Mouse (Mus musculus): Measurements from ENCODE around the gene Ecel1. TPM values are rescaled to one million over a fixed set of nuclear protein-coding genes. Genes with fewer than 3 reads are reported as not detected.

Gene Ecel1
- polyA plus RNA-seq, 1 experiment from 2014 or later: 0.94 TPM

- Histone ChIP-seq H3K27me3 (ENCODE audit: insufficient read depth, low read length) (peaks cover 46% of the 10 kb centered on the region), H3K27ac (ENCODE audit: low read length) (no peak overlapping the region), H3K4me3 (ENCODE audit: low read length) (no peak overlapping the region), H3K4me1 (ENCODE audit: insufficient read depth, low read length) (peaks cover 27% of the 10 kb centered on the region), H3K9ac (replicated peaks; ENCODE audit: low read length) (no peak overlapping the region), H3K4me2 (replicated peaks; ENCODE audit: low read depth, low read length) (peak overlapping the region; percentile 28), H3K36me3 (ENCODE audit: insufficient read depth, low read length) (no peaks in the 10 kb centered on the region), H3K9me3 (ENCODE audit: low read length) (no peaks in the 10 kb centered on the region)
- WGBS: 23% methylated on average over 28 of the region's 28 CpGs
- ATAC-seq (ENCODE audit: low FRiP score, low TSS enrichment): peak; percentile 37; the same call in 1 of the 2 replicates
Measured at GRCm38 (mm10) chr1:87174006-87174955, 18.0 kb upstream of the Ecel1 start.

GRCm38 (mm10) chr1:87172316-87172715 is 16.0 kb upstream of the Ecel1 start:
- H3K36me3 ChIP-seq (ENCODE audit: insufficient read depth, low read length): no peaks in the 10 kb centered on the region
- H3K9me3 ChIP-seq (ENCODE audit: low read length): no peaks in the 10 kb centered on the region
- WGBS: 36% methylated on average over 9 of the region's 9 CpGs
- no peak overlapping the region for H3K4me3 ChIP-seq (ENCODE audit: low read length)
- H3K27ac ChIP-seq (ENCODE audit: low read length): no peak overlapping the region
- no peak for ATAC-seq (ENCODE audit: low FRiP score, low TSS enrichment)
- no peak overlapping the region for H3K9ac ChIP-seq (replicated peaks; ENCODE audit: low read length)
- peaks cover 55% of the 10 kb centered on the region for H3K27me3 ChIP-seq (ENCODE audit: insufficient read depth, low read length)
- no peak overlapping the region for H3K4me2 ChIP-seq (replicated peaks; ENCODE audit: low read depth, low read length)
- H3K4me1 ChIP-seq (ENCODE audit: insufficient read depth, low read length): peaks cover 27% of the 10 kb centered on the region

GRCm38 (mm10) chr1:87171312-87171711 is 15.0 kb upstream of the Ecel1 start:
- Histone ChIP-seq H3K4me2 (replicated peaks; ENCODE audit: low read depth, low read length) (no peak overlapping the region), H3K27me3 (ENCODE audit: insufficient read depth, low read length) (peaks cover 62% of the 10 kb centered on the region), H3K4me1 (ENCODE audit: insufficient read depth, low read length) (peaks cover 26% of the 10 kb centered on the region), H3K4me3 (ENCODE audit: low read length) (no peak overlapping the region), H3K27ac (ENCODE audit: low read length) (no peak overlapping the region), H3K9ac (replicated peaks; ENCODE audit: low read length) (no peak overlapping the region), H3K9me3 (ENCODE audit: low read length) (no peaks in the 10 kb centered on the region), H3K36me3 (ENCODE audit: insufficient read depth, low read length) (no peaks in the 10 kb centered on the region)
- WGBS: 88% methylated on average over 1 of the region's 1 CpGs
- ATAC-seq (ENCODE audit: low FRiP score, low TSS enrichment): no peak

- Histone ChIP-seq H3K36me3 (ENCODE audit: insufficient read depth, low read length) (no peaks in the 10 kb centered on the region), H3K9ac (replicated peaks; ENCODE audit: low read length) (no peak overlapping the region), H3K4me1 (ENCODE audit: insufficient read depth, low read length) (peaks cover 18% of the 10 kb centered on the region), H3K4me2 (replicated peaks; ENCODE audit: low read depth, low read length) (0 out of 2 replicates have a peak overlapping the region, but pooled peaks have one; percentile 6), H3K4me3 (ENCODE audit: low read length) (no peak overlapping the region), H3K27me3 (ENCODE audit: insufficient read depth, low read length) (peaks cover 71% of the 10 kb centered on the region), H3K9me3 (ENCODE audit: low read length) (no peaks in the 10 kb centered on the region), H3K27ac (ENCODE audit: low read length) (no peak overlapping the region)
- WGBS: 6% methylated on average over 18 of the region's 19 CpGs
- ATAC-seq (ENCODE audit: low FRiP score, low TSS enrichment): no peak
Measured at GRCm38 (mm10) chr1:87170458-87170857, 14.1 kb upstream of the Ecel1 start.

GRCm38 (mm10) chr1:87164796-87165184 is 8.5 kb upstream of the Ecel1 start:
- H3K9ac ChIP-seq (replicated peaks; ENCODE audit: low read length): no peak overlapping the region
- H3K9me3 ChIP-seq (ENCODE audit: low read length): no peaks in the 10 kb centered on the region
- peaks cover 48% of the 10 kb centered on the region for H3K27me3 ChIP-seq (ENCODE audit: insufficient read depth, low read length)
- H3K4me2 ChIP-seq (replicated peaks; ENCODE audit: low read depth, low read length): no peak overlapping the region
- H3K27ac ChIP-seq (ENCODE audit: low read length): no peak overlapping the region
- no peaks in the 10 kb centered on the region for H3K36me3 ChIP-seq (ENCODE audit: insufficient read depth, low read length)
- 38% methylated on average over 9 of the region's 9 CpGs for WGBS
- no peak overlapping the region for H3K4me3 ChIP-seq (ENCODE audit: low read length)
- ATAC-seq (ENCODE audit: low FRiP score, low TSS enrichment): no peak
- no peaks in the 10 kb centered on the region for H3K4me1 ChIP-seq (ENCODE audit: insufficient read depth, low read length)

- no peak for ATAC-seq (ENCODE audit: low FRiP score, low TSS enrichment)
- Histone ChIP-seq H3K4me1 (ENCODE audit: insufficient read depth, low read length) (no peaks in the 10 kb centered on the region), H3K4me2 (replicated peaks; ENCODE audit: low read depth, low read length) (no peak overlapping the region), H3K9ac (replicated peaks; ENCODE audit: low read length) (no peak overlapping the region), H3K9me3 (ENCODE audit: low read length) (no peaks in the 10 kb centered on the region), H3K27me3 (ENCODE audit: insufficient read depth, low read length) (peaks cover 44% of the 10 kb centered on the region), H3K4me3 (ENCODE audit: low read length) (no peak overlapping the region), H3K36me3 (ENCODE audit: insufficient read depth, low read length) (no peaks in the 10 kb centered on the region), H3K27ac (ENCODE audit: low read length) (no peak overlapping the region)
- 25% methylated on average over 11 of the region's 11 CpGs for WGBS
Measured at GRCm38 (mm10) chr1:87164164-87164795, 8.0 kb upstream of the Ecel1 start.

- Histone ChIP-seq H3K36me3 (ENCODE audit: insufficient read depth, low read length) (no peaks in the 10 kb centered on the region), H3K4me3 (ENCODE audit: low read length) (no peak overlapping the region), H3K27me3 (ENCODE audit: insufficient read depth, low read length) (peaks cover 57% of the 10 kb centered on the region), H3K9ac (replicated peaks; ENCODE audit: low read length) (no peak overlapping the region), H3K4me2 (replicated peaks; ENCODE audit: low read depth, low read length) (no peak overlapping the region), H3K27ac (ENCODE audit: low read length) (no peak overlapping the region), H3K4me1 (ENCODE audit: insufficient read depth, low read length) (peaks cover 14% of the 10 kb centered on the region), H3K9me3 (ENCODE audit: low read length) (no peaks in the 10 kb centered on the region)
- WGBS: 87% methylated on average over 3 of the region's 3 CpGs
- ATAC-seq (ENCODE audit: low FRiP score, low TSS enrichment): no peak
Measured at GRCm38 (mm10) chr1:87159396-87159795, 3.1 kb upstream of the Ecel1 start.

GRCm38 (mm10) chr1:87155531-87156198 is 656 bp downstream of the Ecel1 start:
- WGBS: under 1% methylated on average over 36 of the region's 56 CpGs
- peak overlapping the region; percentile 45 for H3K4me3 ChIP-seq (ENCODE audit: low read length)
- no peak; the same call in 1 of the 2 replicates for ATAC-seq (ENCODE audit: low FRiP score, low TSS enrichment)
- H3K9ac ChIP-seq (replicated peaks; ENCODE audit: low read length): no peak overlapping the region; the same call in 1 of the 2 replicates
- no peaks in the 10 kb centered on the region for H3K9me3 ChIP-seq (ENCODE audit: low read length)
- no peaks in the 10 kb centered on the region for H3K36me3 ChIP-seq (ENCODE audit: insufficient read depth, low read length)
- peaks cover 91% of the 10 kb centered on the region for H3K27me3 ChIP-seq (ENCODE audit: insufficient read depth, low read length)
- H3K27ac ChIP-seq (ENCODE audit: low read length): no peak overlapping the region
- H3K4me1 ChIP-seq (ENCODE audit: insufficient read depth, low read length): peaks cover 21% of the 10 kb centered on the region
- H3K4me2 ChIP-seq (replicated peaks; ENCODE audit: low read depth, low read length): peak overlapping the region; percentile 62

- 0 out of 2 replicates have a peak, but pooled peaks have one; percentile 10 for ATAC-seq (ENCODE audit: low FRiP score, low TSS enrichment)
- H3K27ac ChIP-seq (ENCODE audit: low read length): no peak overlapping the region
- peak overlapping the region; percentile 39 for H3K4me3 ChIP-seq (ENCODE audit: low read length)
- WGBS: 2% methylated on average over 58 of the region's 58 CpGs
- H3K36me3 ChIP-seq (ENCODE audit: insufficient read depth, low read length): no peaks in the 10 kb centered on the region
- no peaks in the 10 kb centered on the region for H3K9me3 ChIP-seq (ENCODE audit: low read length)
- H3K4me1 ChIP-seq (ENCODE audit: insufficient read depth, low read length): peaks cover 21% of the 10 kb centered on the region
- no peak overlapping the region for H3K9ac ChIP-seq (replicated peaks; ENCODE audit: low read length)
- peaks cover 88% of the 10 kb centered on the region for H3K27me3 ChIP-seq (ENCODE audit: insufficient read depth, low read length)
- H3K4me2 ChIP-seq (replicated peaks; ENCODE audit: low read depth, low read length): peak overlapping the region; percentile 53
Measured at GRCm38 (mm10) chr1:87154501-87155120, 1.7 kb downstream of the Ecel1 start.
